Mouse (Mus musculus): ENCODE data around the gene Clstn2.

- TF ChIP-seq CTCF (conservative IDR thresholded peaks at IDR 0.05; ENCODE audit: insufficient read depth, insufficient read length, low read depth, low read length) (no peak), POLR2A (IDR thresholded peaks at IDR 0.05; ENCODE audit: low read depth, low read length) (no peak)
Measured at GRCm38 (mm10) chr9:97474896-97475295, 558.1 kb downstream of the Clstn2 start.
